Mouse (Mus musculus): Measurements from ENCODE around the gene Ndel1. TPM values are rescaled to one million over a fixed set of nuclear protein-coding genes. Genes with fewer than 3 reads are reported as not detected.

Gene Ndel1
- polyA plus RNA-seq, 2 experiments: 21.1 to 28.1 TPM

DNA sequence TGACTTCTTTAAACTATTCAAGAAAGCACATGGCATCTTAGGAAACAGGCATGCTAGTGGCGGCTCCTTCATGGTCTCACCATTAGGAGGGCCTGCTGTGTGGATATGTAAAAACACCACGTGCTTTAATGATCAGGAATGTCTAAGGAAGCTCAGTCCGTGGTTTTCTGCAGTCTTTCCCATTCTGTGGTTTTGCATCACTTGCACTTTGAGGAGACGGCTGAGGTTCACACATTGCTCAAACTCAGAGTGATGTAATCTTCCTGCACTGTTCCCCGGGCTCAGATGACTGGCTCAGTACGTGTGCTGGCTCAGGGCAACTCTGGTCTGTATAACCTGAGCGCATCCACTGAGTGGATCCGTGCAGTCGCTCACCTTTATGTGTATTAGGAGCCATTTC, 89.3 kb downstream of the Ndel1 start:
- Histone ChIP-seq H3K4me1 (replicated peaks; ENCODE audit: control insufficient read depth in 2 of 2, insufficient read depth in 2 of 2, low read length in 1 of 2) (no peaks in the 10 kb centered on the region), H3K9ac (replicated peaks) (no peak overlapping the region), H3K4me2 (ENCODE audit: low read depth) (no peak overlapping the region), H3K27ac (no peak overlapping the region), H3K9me3 (ENCODE audit: control insufficient read depth, low read length) (no peaks in the 10 kb centered on the region), H3K4me3 (ENCODE audit: insufficient read depth in 1 of 2, low read depth in 2 of 2, low read length in 2 of 2) (no peak overlapping the region), H3K36me3 (replicated peaks; ENCODE audit: control insufficient read depth, insufficient read depth, low read depth) (peaks cover 14% of the 10 kb centered on the region), H3K27me3 (ENCODE audit: control insufficient read depth, insufficient read depth, low read length) (no peaks in the 10 kb centered on the region)
- WGBS (ENCODE audit: insufficient replicate concordance): 61% methylated on average over 9 of the region's 9 CpGs
- DNase-seq (ENCODE audit: low read depth in 3 of 3, low spot score in 3 of 3) (no peak), ATAC-seq (ENCODE audit: insufficient read depth) (no peak)
- TF ChIP-seq EP300 (IDR thresholded peaks at IDR 0.05; ENCODE audit: low read depth): no peak
- no peak for TF ChIP-seq CTCF (IDR thresholded peaks at IDR 0.05; ENCODE audit: low read depth)

DNA sequence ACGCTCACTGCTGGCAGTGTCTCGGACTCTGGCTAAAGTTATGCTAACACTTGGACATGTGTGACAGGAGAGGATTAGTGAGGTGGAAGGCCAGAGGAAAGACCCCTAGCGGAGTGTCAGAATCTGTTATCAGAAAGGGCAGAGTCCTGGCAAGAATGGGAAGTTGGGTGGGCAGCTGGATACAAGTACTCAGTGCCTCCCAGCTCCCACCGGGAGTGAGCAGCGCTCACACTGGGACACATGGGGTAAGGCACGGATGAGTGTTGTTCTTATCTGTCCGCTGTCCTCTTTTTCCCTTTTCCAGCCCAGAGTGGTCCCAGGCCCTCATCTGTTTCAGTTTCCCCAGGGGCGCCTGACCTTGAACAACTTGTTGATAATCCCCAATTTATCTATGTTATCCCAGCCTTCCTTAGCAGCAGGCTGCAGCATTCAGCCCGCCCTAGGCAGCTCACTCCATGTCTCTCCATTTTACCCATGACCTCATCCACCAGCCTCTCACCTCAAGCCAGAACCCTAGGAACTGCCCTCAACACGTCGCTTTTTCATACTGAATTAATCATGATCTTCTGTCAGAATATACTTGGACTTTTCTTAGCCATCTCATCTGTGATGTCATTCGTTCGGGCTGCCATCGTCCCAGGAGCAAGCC, 91.1 kb downstream of the Ndel1 start:
- no peak overlapping the region for H3K9ac ChIP-seq (replicated peaks)
- WGBS (ENCODE audit: insufficient replicate concordance): 75% methylated on average over 14 of the region's 14 CpGs

DNA sequence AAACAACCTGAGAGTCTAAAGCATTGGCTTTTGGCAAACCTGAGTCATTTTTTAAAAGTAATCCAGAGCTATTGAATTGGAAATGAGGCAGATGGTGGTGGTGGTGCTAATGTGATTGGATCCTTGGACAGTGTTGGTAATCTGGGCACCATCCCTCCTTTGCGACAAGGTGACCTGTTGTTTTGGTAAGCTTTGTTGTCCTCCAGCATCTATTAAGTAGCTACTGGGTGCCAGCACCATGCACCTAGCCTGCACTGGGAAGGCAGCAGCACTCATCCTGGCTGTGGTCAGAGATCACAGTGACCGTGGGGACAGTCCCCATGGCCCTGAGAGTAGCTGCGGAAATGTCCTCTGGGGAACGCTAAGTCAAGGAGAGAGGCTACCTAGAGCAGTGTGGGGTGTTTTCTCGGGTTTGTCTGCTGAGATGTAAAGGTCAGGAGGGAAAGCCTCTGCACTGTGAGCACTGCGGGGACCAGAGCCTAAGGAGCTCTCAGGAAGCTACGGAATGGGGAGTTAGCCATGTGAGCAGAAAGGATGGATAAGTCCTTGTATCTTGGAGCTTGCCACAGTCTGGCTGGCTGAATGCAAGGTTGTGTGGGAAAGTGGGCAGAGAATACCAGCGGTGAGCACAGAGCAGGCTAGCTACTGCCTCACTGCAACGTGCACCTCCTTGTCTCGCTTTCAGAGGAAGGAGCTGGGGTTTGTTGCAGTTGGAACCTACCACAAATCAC, 91.8 kb downstream of the Ndel1 start:
- H3K4me1 ChIP-seq (replicated peaks; ENCODE audit: control insufficient read depth in 2 of 2, insufficient read depth in 2 of 2, low read length in 1 of 2): no peaks in the 10 kb centered on the region
- no peaks in the 10 kb centered on the region for H3K9me3 ChIP-seq (ENCODE audit: control insufficient read depth, low read length)
- ATAC-seq (ENCODE audit: insufficient read depth) (no peak), DNase-seq (ENCODE audit: low read depth in 3 of 3, low spot score in 3 of 3) (no peak)
- H3K36me3 ChIP-seq (replicated peaks; ENCODE audit: control insufficient read depth, insufficient read depth, low read depth): peaks cover 10% of the 10 kb centered on the region
- WGBS (ENCODE audit: insufficient replicate concordance): 80% methylated on average over 10 of the region's 10 CpGs
- no peak overlapping the region for H3K4me3 ChIP-seq (ENCODE audit: insufficient read depth in 1 of 2, low read depth in 2 of 2, low read length in 2 of 2)
- H3K27ac ChIP-seq: no peak overlapping the region
- no peak overlapping the region for H3K4me2 ChIP-seq (ENCODE audit: low read depth)
- H3K9ac ChIP-seq (replicated peaks): no peak overlapping the region
- TF ChIP-seq CTCF (IDR thresholded peaks at IDR 0.05; ENCODE audit: low read depth) (no peak), EP300 (IDR thresholded peaks at IDR 0.05; ENCODE audit: low read depth) (no peak)
- no peaks in the 10 kb centered on the region for H3K27me3 ChIP-seq (ENCODE audit: control insufficient read depth, insufficient read depth, low read length)

More for the DNA sequence above, 91.1 kb downstream of the Ndel1 start:
- no peak for ATAC-seq (ENCODE audit: insufficient read depth)
- no peaks in the 10 kb centered on the region for H3K27me3 ChIP-seq (ENCODE audit: control insufficient read depth, insufficient read depth, low read length)
- DNase-seq (ENCODE audit: low read depth in 3 of 3, low spot score in 3 of 3): no peak
- no peaks in the 10 kb centered on the region for H3K4me1 ChIP-seq (replicated peaks; ENCODE audit: control insufficient read depth in 2 of 2, insufficient read depth in 2 of 2, low read length in 1 of 2)
- H3K36me3 ChIP-seq (replicated peaks; ENCODE audit: control insufficient read depth, insufficient read depth, low read depth): peaks cover 11% of the 10 kb centered on the region
- TF ChIP-seq CTCF (IDR thresholded peaks at IDR 0.05; ENCODE audit: low read depth) (no peak), EP300 (IDR thresholded peaks at IDR 0.05; ENCODE audit: low read depth) (no peak)
- no peak overlapping the region for H3K27ac ChIP-seq
- no peaks in the 10 kb centered on the region for H3K9me3 ChIP-seq (ENCODE audit: control insufficient read depth, low read length)
- H3K4me3 ChIP-seq (ENCODE audit: insufficient read depth in 1 of 2, low read depth in 2 of 2, low read length in 2 of 2): no peak overlapping the region
- H3K4me2 ChIP-seq (ENCODE audit: low read depth): no peak overlapping the region

DNA sequence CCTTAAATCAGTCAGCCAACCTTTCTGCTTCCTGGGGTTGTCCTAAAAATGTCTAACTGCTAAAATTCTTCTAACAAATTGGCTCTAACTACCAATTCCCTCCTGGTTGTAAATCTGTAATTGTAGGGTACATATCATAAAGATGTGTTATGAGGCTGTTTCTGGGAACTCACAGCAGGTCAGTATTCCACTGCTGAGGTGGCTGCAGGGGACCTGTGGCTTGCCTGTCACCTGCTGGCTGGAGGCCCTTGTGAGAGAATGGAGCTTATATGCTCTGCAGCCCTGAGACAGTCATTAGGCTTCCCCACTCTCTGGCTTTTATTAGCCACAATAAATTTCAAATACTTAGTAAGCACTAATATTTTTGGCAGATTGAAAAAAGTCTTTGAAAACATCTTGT, 92.8 kb downstream of the Ndel1 start:
- Histone ChIP-seq H3K36me3 (replicated peaks; ENCODE audit: control insufficient read depth, insufficient read depth, low read depth) (0 out of 2 replicates have a peak, but pooled peaks cover 3% of the 10 kb centered on the region), H3K9ac (replicated peaks) (no peak overlapping the region), H3K27ac (no peak overlapping the region), H3K4me3 (ENCODE audit: insufficient read depth in 1 of 2, low read depth in 2 of 2, low read length in 2 of 2) (no peak overlapping the region), H3K4me2 (ENCODE audit: low read depth) (no peak overlapping the region), H3K9me3 (ENCODE audit: control insufficient read depth, low read length) (no peaks in the 10 kb centered on the region), H3K27me3 (ENCODE audit: control insufficient read depth, insufficient read depth, low read length) (no peaks in the 10 kb centered on the region), H3K4me1 (replicated peaks; ENCODE audit: control insufficient read depth in 2 of 2, insufficient read depth in 2 of 2, low read length in 1 of 2) (no peaks in the 10 kb centered on the region)
- DNase-seq (ENCODE audit: low read depth in 3 of 3, low spot score in 3 of 3) (no peak), ATAC-seq (ENCODE audit: insufficient read depth) (no peak)
- TF ChIP-seq CTCF (IDR thresholded peaks at IDR 0.05; ENCODE audit: low read depth) (no peak), EP300 (IDR thresholded peaks at IDR 0.05; ENCODE audit: low read depth) (no peak)

DNA sequence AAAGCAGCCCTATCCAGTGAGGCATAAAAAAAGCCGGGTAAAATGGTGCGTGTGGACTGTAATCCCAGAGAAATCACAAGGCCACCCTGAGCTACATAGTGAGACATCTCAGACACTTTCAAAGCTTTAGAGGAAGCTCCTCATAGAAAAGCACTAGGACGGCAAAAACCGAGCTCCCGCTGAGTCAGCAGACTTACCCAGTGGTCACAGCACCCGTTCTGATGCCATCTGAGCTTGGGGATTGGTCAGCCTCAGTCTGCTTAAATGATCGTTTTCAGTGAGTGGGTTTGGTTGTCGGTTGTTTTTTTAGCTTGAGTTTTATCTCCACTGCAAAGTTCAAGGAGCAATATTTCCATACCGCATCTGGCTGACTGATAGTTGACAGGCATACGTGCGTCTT, 93.7 kb downstream of the Ndel1 start:
- Histone ChIP-seq H3K9ac (replicated peaks) (no peak overlapping the region), H3K4me3 (ENCODE audit: insufficient read depth in 1 of 2, low read depth in 2 of 2, low read length in 2 of 2) (no peak overlapping the region), H3K4me2 (ENCODE audit: low read depth) (no peak overlapping the region), H3K9me3 (ENCODE audit: control insufficient read depth, low read length) (no peaks in the 10 kb centered on the region), H3K4me1 (replicated peaks; ENCODE audit: control insufficient read depth in 2 of 2, insufficient read depth in 2 of 2, low read length in 1 of 2) (no peaks in the 10 kb centered on the region), H3K27me3 (ENCODE audit: control insufficient read depth, insufficient read depth, low read length) (no peaks in the 10 kb centered on the region), H3K27ac (no peak overlapping the region), H3K36me3 (replicated peaks; ENCODE audit: control insufficient read depth, insufficient read depth, low read depth) (no peaks in the 10 kb centered on the region; the same call in none of the 2 replicates)
- TF ChIP-seq EP300 (IDR thresholded peaks at IDR 0.05; ENCODE audit: low read depth): no peak
- TF ChIP-seq CTCF (IDR thresholded peaks at IDR 0.05; ENCODE audit: low read depth): no peak
- DNase-seq (ENCODE audit: low read depth in 3 of 3, low spot score in 3 of 3): no peak
- whole genome bisulfite sequencing (ENCODE audit: insufficient replicate concordance): 66% methylated on average over 11 of the region's 11 CpGs
- no peak for ATAC-seq (ENCODE audit: insufficient read depth)
